Mouse (Mus musculus): Measurements from ENCODE around the gene Pcnx4. TPM values are rescaled to one million over a fixed set of nuclear protein-coding genes. Genes with fewer than 3 reads are reported as not detected.
"Not testable (repeated sequence)": the region's sequence is repeated elsewhere in the genome, so short reads cannot be mapped to it uniquely, and the experiment has no call there.

Gene Pcnx4
- total RNA-seq, 2 experiments from 2014 or later = 3.3 to 4.2 TPM

GRCm38 (mm10) chr12:72585339-72585738 is 49.2 kb downstream of the Pcnx4 start:
- DNase-seq = no peak
- intact Hi-C loops (cut with DNase I) = loop anchor here (10.0 kb wide), 1 partner anchor 109 kb away; no protein-coding TSS in a partner anchor

GRCm38 (mm10) chr12:72592991-72593390 is 56.8 kb downstream of the Pcnx4 start:
- intact Hi-C loops (cut with DNase I) = no loop called here

GRCm38 (mm10) chr12:72594001-72594400 is 57.8 kb downstream of the Pcnx4 start:
- intact Hi-C loops (cut with DNase I) = no loop called here
- no peak for DNase-seq

More at GRCm38 (mm10) chr12:72592991-72593390, 56.8 kb downstream of the Pcnx4 start:
- DNase-seq = no peak

- DNase-seq; intact Hi-C loops (cut with DNase I): not testable (repeated sequence)
Observed at GRCm38 (mm10) chr12:72598731-72599130, 62.5 kb downstream of the Pcnx4 start.

- no peak for DNase-seq
- intact Hi-C loops (cut with DNase I) = no loop called here
Observed at GRCm38 (mm10) chr12:72612053-72612452, 75.9 kb downstream of the Pcnx4 start.

GRCm38 (mm10) chr12:72620856-72621255 is 84.7 kb downstream of the Pcnx4 start:
- intact Hi-C loops (cut with DNase I) = no loop called here
- DNase-seq = no peak

GRCm38 (mm10) chr12:72621441-72621840 is 85.3 kb downstream of the Pcnx4 start:
- DNase-seq = no peak
- intact Hi-C loops (cut with DNase I) = no loop called here

- DNase-seq = no peak
- intact Hi-C loops (cut with DNase I) = no loop called here
Observed at GRCm38 (mm10) chr12:72622853-72623496, 86.8 kb downstream of the Pcnx4 start.

GRCm38 (mm10) chr12:72628751-72629150 is 92.6 kb downstream of the Pcnx4 start:
- intact Hi-C loops (cut with DNase I) = no loop called here
- DNase-seq = no peak

Other genes starting within 250 kb of the Pcnx4 start
- gene Rtn1, start 127.3 kb upstream of the Pcnx4 start, total RNA-seq (2021) = 1 to 10 TPM; 3.5 to 4.6 TPM
- gene Lrrc9, start 94.5 kb upstream of the Pcnx4 start, total RNA-seq (2021) = under 1 TPM; 0.19 to 0.28 TPM
- not detected for gene Gm4756, start 113.3 kb downstream of the Pcnx4 start, total RNA-seq (2021)
- 10 to 100 TPM; 76.3 to 80.8 TPM for gene Dhrs7, start 128.5 kb downstream of the Pcnx4 start, total RNA-seq (2021)
- gene Ppm1a, start 221.1 kb downstream of the Pcnx4 start, total RNA-seq (2021) = 100 to 1,000 TPM; 244 to 245 TPM

Measured in heart, postnatal 36 days (tissue).